11 mouse cellular contexts compared by ENCODE assay signal in genomic region chr11:11853731-11854461, GRCm38 (mm10). TPM values are rescaled to one million over a fixed set of nuclear protein-coding genes. Genes with fewer than 3 reads are reported as not detected.
DNase-seq lines count a peak whose midpoint lies in the region; ATAC-seq and TF ChIP-seq lines count a peak whose summit lies in the region.
"Had no signal": no experiment of that assay in that cellular context is flagged by ENCODE, and none has a peak within 500 bp of the region (broad histone marks: within the 10 kb centered on the region; RNA-seq: fewer than 3 reads in every experiment).

No protein-coding gene starts in this region.

- TF ChIP-seq CTCF in hindbrain, postnatal 0 days (IDR thresholded peaks at IDR 0.05; ENCODE audit: low read depth), result no peak

- H3K36me3 ChIP-seq in hindbrain, embryonic 13.5 days, result no peaks in the 10 kb centered on the region
- no peaks in the 10 kb centered on the region for H3K36me3 ChIP-seq in hindbrain, postnatal 0 days (ENCODE audit: insufficient read depth, low read length)
- H3K36me3 ChIP-seq in limb, embryonic 11.5 days (ENCODE audit: control insufficient read depth, insufficient read depth, low read length), result no peaks in the 10 kb centered on the region
- H3K36me3 ChIP-seq: liver, embryonic 15.5 days had no signal

- peaks cover 41% of the 10 kb centered on the region for H3K4me1 ChIP-seq in hindbrain, embryonic 13.5 days (replicated peaks)
- peaks cover 4% of the 10 kb centered on the region; the same call in 1 of the 2 replicates for H3K4me1 ChIP-seq in hindbrain, postnatal 0 days (ENCODE audit: insufficient read depth, low read length)
- H3K4me1 ChIP-seq in limb, embryonic 11.5 days (ENCODE audit: control insufficient read depth, insufficient read depth, low read length), result peaks cover 17% of the 10 kb centered on the region

- no peak overlapping the region for H3K4me2 ChIP-seq in hindbrain, embryonic 13.5 days
- H3K4me2 ChIP-seq in hindbrain, postnatal 0 days (ENCODE audit: low read depth, low read length), result no peak overlapping the region
- H3K4me2 ChIP-seq in limb, embryonic 11.5 days (ENCODE audit: low read depth, severe bottlenecking), result no peak overlapping the region
- H3K4me2 ChIP-seq: liver, embryonic 15.5 days had no signal

- H3K27ac ChIP-seq in hindbrain, embryonic 13.5 days, result 0 out of 2 replicates have a peak overlapping the region, but pooled peaks have one; percentile 8
- H3K27ac ChIP-seq in hindbrain, postnatal 0 days, result no peak overlapping the region
- peak overlapping the region; percentile 86 for H3K27ac ChIP-seq in limb, embryonic 11.5 days (replicated peaks; ENCODE audit: low read depth, low read length)
- H3K27ac ChIP-seq: heart, adult 2 months; liver, embryonic 15.5 days had no signal

- WGBS in hindbrain, embryonic 13.5 days, result 54% methylated on average over 4 of the region's 4 CpGs
- WGBS in hindbrain, postnatal 0 days, result 54% methylated on average over 4 of the region's 4 CpGs
- 44% methylated on average over 4 of the region's 4 CpGs for WGBS in limb, embryonic 11.5 days

- no peaks in the 10 kb centered on the region for H3K27me3 ChIP-seq in hindbrain, embryonic 13.5 days
- no peaks in the 10 kb centered on the region for H3K27me3 ChIP-seq in hindbrain, postnatal 0 days (ENCODE audit: insufficient read depth, low read length)
- no peaks in the 10 kb centered on the region for H3K27me3 ChIP-seq in limb, embryonic 11.5 days (ENCODE audit: control insufficient read depth, insufficient read depth, low read length)
- H3K27me3 ChIP-seq: liver, embryonic 15.5 days had no signal

- ATAC-seq in hindbrain, embryonic 13.5 days (ENCODE audit: low FRiP score), result no peak
- ATAC-seq in hindbrain, postnatal 0 days, result no peak
- ATAC-seq in limb, embryonic 11.5 days (ENCODE audit: insufficient number of reproducible peaks, low FRiP score, low TSS enrichment, low read depth), result peak; percentile 13; the same call in 1 of the 2 replicates
- no peak for ATAC-seq in cerebellum, adult (ENCODE audit: insufficient number of reproducible peaks, low FRiP score, low TSS enrichment)

- no peak overlapping the region for H3K4me3 ChIP-seq in hindbrain, embryonic 13.5 days
- no peak overlapping the region for H3K4me3 ChIP-seq in hindbrain, postnatal 0 days (ENCODE audit: low read length)
- no peak overlapping the region for H3K4me3 ChIP-seq in limb, embryonic 11.5 days (ENCODE audit: low read depth, low read length)
- H3K4me3 ChIP-seq: heart, adult 2 months; liver, embryonic 15.5 days had no signal

- peak; percentile 50 for DNase-seq in embryo, embryonic 11 days
- DNase-seq in embryo, embryonic 10 days (ENCODE audit: low spot score), result no peak
- no peak for DNase-seq in hindbrain, postnatal 0 days (ENCODE audit: low spot score)
- peak; percentile 15 for DNase-seq in 416B (ENCODE audit: low read depth)
- DNase-seq in limb, embryonic 11.5 days (ENCODE audit: low spot score), result no peak
- DNase-seq in right cerebral cortex, adult 18-20 months, result no peak
- DNase-seq: heart, adult 2 months; kidney, adult 8-10 months had no signal

- no peaks in the 10 kb centered on the region for H3K9me3 ChIP-seq in hindbrain, embryonic 13.5 days
- H3K9me3 ChIP-seq in hindbrain, postnatal 0 days (ENCODE audit: low read length), result no peaks in the 10 kb centered on the region
- 0 out of 2 replicates have a peak, but pooled peaks cover 3% of the 10 kb centered on the region for H3K9me3 ChIP-seq in limb, embryonic 11.5 days (ENCODE audit: control insufficient read depth, low read length)
- H3K9me3 ChIP-seq: liver, embryonic 15.5 days had no signal

- no peak overlapping the region for H3K9ac ChIP-seq in hindbrain, embryonic 13.5 days
- no peak overlapping the region for H3K9ac ChIP-seq in hindbrain, postnatal 0 days (replicated peaks; ENCODE audit: low read length)
- no peak overlapping the region for H3K9ac ChIP-seq in limb, embryonic 11.5 days (ENCODE audit: low read length)
- H3K9ac ChIP-seq: liver, embryonic 15.5 days had no signal

RNA-seq across cellular contexts. Expression of gene Ddc, which starts 44.0 kb away (rescaled TPM):
- 5.8 and 7.7 TPM in 2 replicates for polyA plus RNA-seq in hindbrain, embryonic 13.5 days (2015; fragmentation: Nextera tagmentation; extraction: Ambion mirVana)
- 11.4 and 13.7 TPM in 2 replicates for total RNA-seq in hindbrain, postnatal 0 days (2014; rRNA removed)
- 15.4 and 20.5 TPM in 2 replicates for polyA plus RNA-seq in hindbrain, postnatal 0 days (2015; fragmentation: Nextera tagmentation; extraction: Ambion mirVana)
- polyA plus RNA-seq in limb, embryonic 11.5 days (2014; fragmentation: Nextera tagmentation; extraction: Ambion mirVana), result 9.2 and 10.2 TPM in 2 replicates

RNA-seq across cellular contexts. Expression of gene Fignl1, which starts 45.1 kb away (rescaled TPM):
- 15.4 and 15.5 TPM in 2 replicates for polyA plus RNA-seq in hindbrain, embryonic 13.5 days (2015; fragmentation: Nextera tagmentation; extraction: Ambion mirVana)
- total RNA-seq in hindbrain, postnatal 0 days (2014; rRNA removed), result 10.7 and 11.3 TPM in 2 replicates
- 7.0 and 8.8 TPM in 2 replicates for polyA plus RNA-seq in hindbrain, postnatal 0 days (2015; fragmentation: Nextera tagmentation; extraction: Ambion mirVana)
- polyA plus RNA-seq in limb, embryonic 11.5 days (2014; fragmentation: Nextera tagmentation; extraction: Ambion mirVana), result 96.7 and 102 TPM in 2 replicates

Comparison
In these comparisons a context has a peak if more than half of its experiments do, and no peak if none do; other contexts are left out.
1. DNase-seq: peak in embryo, embryonic 11 days (single experiment) and 416B (single experiment); none in embryo, embryonic 10 days (single experiment), hindbrain, postnatal 0 days (single experiment), limb, embryonic 11.5 days (single experiment) and right cerebral cortex, adult 18-20 months (single experiment).